Mouse (Mus musculus) midbrain, embryonic 10.5 days (tissue): ENCODE data around the gene Atp9a. TPM values are rescaled to one million over a fixed set of nuclear protein-coding genes. Genes with fewer than 3 reads are reported as not detected.
A peak's percentile ranks its signal among the peaks of the same experiment; 100 is the strongest.

Experiments
- DNase-seq: peaks from one replicate; pipeline ENCODE4 v3.0.0-alpha.2; 2017; ENCODE audit warnings: low spot score
- H3K27ac ChIP-seq: fragments of 300-500 bp; sonication (generic); replicated peaks from 2 replicates; pipeline ENCODE4 v1.5.1; 2016; ENCODE audit warnings: mild to moderate bottlenecking
- H3K27me3 ChIP-seq: fragments of 300-500 bp; sonication (generic); 2 replicates; pipeline ENCODE4 v1.6.1; 2016; ENCODE audit warnings: low read depth, mild to moderate bottlenecking; ENCODE audit not compliant: poor library complexity, severe bottlenecking
- H3K36me3 ChIP-seq: fragments of 300-500 bp; sonication (generic); 2 replicates; pipeline ENCODE4 v1.6.1; 2016; ENCODE audit warnings: mild to moderate bottlenecking, moderate library complexity
- H3K4me1 ChIP-seq: fragments of 300-500 bp; sonication (generic); 2 replicates; pipeline ENCODE4 v1.6.1; 2016
- H3K4me3 ChIP-seq: fragments of 300-500 bp; sonication (generic); 2 replicates; pipeline ENCODE4 v1.5.1; 2016; ENCODE audit warnings: mild to moderate bottlenecking, moderate library complexity
- H3K9me3 ChIP-seq: fragments of 300-500 bp; sonication (generic); replicated peaks from 2 replicates; pipeline ENCODE4 v1.6.1; 2016; ENCODE audit warnings: mild to moderate bottlenecking
- WGBS: fragments of 180-500 bp; shearing (Covaris S2); methylation state at CpG from one replicate; pipeline ENCODE4 v1.1.7; 2016; 5-methylcytosine and 5-hydroxymethylcytosine counted together
- polyA plus RNA-seq: library from polyadenylated mRNA; unstranded; fragments of >200 nt; fragmentation: Nextera tagmentation; extraction: Ambion mirVana; gene quantifications from 2 replicates; pipeline ENCODE4 v1.2.1, GENCODE M21; 2016

The Atp9a gene
- polyA plus RNA-seq, 1 experiment from 2014 or later: 15.5 TPM

DNA sequence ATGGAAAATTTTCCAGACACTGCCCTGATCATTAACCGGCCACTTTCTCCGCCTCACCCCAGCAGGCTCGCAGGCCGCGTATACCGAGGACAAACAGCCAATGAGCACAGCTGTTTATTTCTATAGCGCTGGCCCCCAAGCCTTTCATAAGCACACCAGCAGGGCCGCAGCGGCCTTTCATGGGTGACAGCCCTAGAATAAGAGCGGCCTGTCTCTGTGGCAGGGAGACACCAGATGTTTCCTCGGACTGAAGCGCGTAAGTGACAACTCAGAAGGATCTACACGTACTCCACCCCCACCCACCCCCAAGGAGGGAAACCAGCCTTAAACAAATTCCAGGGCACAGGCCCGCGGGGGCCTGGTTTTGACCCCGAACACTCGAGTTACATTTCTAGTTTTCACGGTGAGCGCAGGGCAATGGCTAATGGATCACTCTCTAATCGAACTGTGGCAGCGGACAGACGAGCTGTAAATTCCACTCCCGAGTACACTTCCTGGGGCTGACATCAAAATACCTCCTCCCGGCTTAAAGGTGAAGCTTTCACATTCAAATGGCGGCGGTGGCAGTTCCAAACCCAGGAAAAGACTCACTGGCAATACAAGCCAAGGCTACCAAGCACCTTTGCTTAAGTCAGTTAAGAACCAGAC lies 47.7 kb downstream of the Atp9a start:
- Histone ChIP-seq H3K4me1 (peaks cover 24% of the 10 kb centered on the region), H3K9me3 (peaks cover 12% of the 10 kb centered on the region; the same call in 1 of the 2 replicates), H3K36me3 (peaks cover 16% of the 10 kb centered on the region), H3K27ac (peak overlapping the region; percentile 78), H3K27me3 (no peaks in the 10 kb centered on the region), H3K4me3 (peak overlapping the region; percentile 39)
- 2% methylated on average over 27 of the region's 27 CpGs for WGBS
- peak; percentile 78 for DNase-seq

DNA sequence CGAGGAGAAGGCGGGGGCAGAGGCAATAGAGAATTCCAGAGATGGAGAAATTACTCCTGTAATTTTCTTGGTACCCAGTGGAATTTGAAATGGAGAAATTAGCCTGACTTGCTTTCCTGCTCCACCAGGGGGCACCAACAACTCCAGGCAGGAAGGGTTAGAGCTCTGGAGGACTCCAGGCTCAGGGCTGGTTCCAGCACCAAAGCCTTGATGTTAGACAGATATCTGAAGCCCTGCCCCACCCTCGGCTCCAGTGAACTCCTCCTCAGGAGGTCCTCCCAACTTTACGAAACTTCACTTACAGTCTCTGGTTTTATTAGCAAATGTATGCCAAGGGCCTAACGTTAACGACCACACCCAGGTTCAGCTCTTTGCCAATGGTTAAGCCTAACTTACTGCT lies 50.4 kb downstream of the Atp9a start:
- WGBS: 64% methylated on average over 6 of the region's 6 CpGs
- peak; percentile 75 for DNase-seq
- peaks cover 24% of the 10 kb centered on the region for H3K4me1 ChIP-seq
- H3K36me3 ChIP-seq: peaks cover 13% of the 10 kb centered on the region
- H3K27me3 ChIP-seq: no peaks in the 10 kb centered on the region
- no peak overlapping the region for H3K27ac ChIP-seq
- H3K4me3 ChIP-seq: no peak overlapping the region
- H3K9me3 ChIP-seq: peaks cover 12% of the 10 kb centered on the region; the same call in 1 of the 2 replicates

DNA sequence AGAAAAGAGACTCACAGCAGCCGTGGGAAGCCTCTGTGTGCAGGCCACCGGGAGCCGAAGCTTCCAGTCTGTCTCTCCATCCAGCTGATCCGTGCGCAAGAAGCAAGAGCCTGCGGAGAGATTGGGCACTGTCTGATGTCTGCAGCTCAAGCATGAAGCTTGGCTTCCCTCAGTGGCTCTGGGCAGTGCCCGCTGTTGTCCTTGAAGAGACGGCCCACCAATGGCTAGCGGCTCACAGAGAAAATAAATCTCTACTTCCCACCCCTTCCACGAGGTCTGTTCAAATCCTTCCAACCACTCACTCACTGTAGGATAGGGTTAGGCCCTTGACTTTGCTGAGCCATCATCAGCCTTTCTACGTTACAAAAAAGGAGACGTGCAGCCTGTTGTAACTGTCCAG lies 54.9 kb downstream of the Atp9a start:
- peaks cover 18% of the 10 kb centered on the region for H3K4me1 ChIP-seq
- H3K9me3 ChIP-seq: no peaks in the 10 kb centered on the region
- no peak overlapping the region for H3K4me3 ChIP-seq
- H3K36me3 ChIP-seq: peaks cover 7% of the 10 kb centered on the region; the same call in 1 of the 2 replicates
- 84% methylated on average over 12 of the region's 12 CpGs for WGBS
- H3K27ac ChIP-seq: 0 out of 2 replicates have a peak overlapping the region, but pooled peaks have one; percentile 49
- no peak for DNase-seq
- no peaks in the 10 kb centered on the region for H3K27me3 ChIP-seq

GRCm38 (mm10) chr2:168685909-168686308 lies 56.3 kb downstream of the Atp9a start:
- H3K9me3 ChIP-seq: peaks cover under 1% of the 10 kb centered on the region; the same call in 1 of the 2 replicates
- WGBS: 96% methylated on average over 9 of the region's 9 CpGs
- DNase-seq: no peak

GRCm38 (mm10) chr2:168684695-168685094 lies 57.5 kb downstream of the Atp9a start:
- Histone ChIP-seq H3K27me3 (no peaks in the 10 kb centered on the region), H3K4me1 (peaks cover 18% of the 10 kb centered on the region), H3K9me3 (peaks cover 5% of the 10 kb centered on the region), H3K4me3 (no peak overlapping the region), H3K36me3 (peaks cover 25% of the 10 kb centered on the region), H3K27ac (peak overlapping the region; percentile 49)
- no peak for DNase-seq
- 81% methylated on average over 3 of the region's 3 CpGs for WGBS

More at GRCm38 (mm10) chr2:168685909-168686308, 56.3 kb downstream of the Atp9a start:
- 0 out of 2 replicates have a peak overlapping the region, but pooled peaks have one; percentile 10 for H3K27ac ChIP-seq
- H3K4me3 ChIP-seq: no peak overlapping the region
- no peaks in the 10 kb centered on the region for H3K27me3 ChIP-seq
- H3K4me1 ChIP-seq: peaks cover 18% of the 10 kb centered on the region
- peaks cover 17% of the 10 kb centered on the region for H3K36me3 ChIP-seq

GRCm38 (mm10) chr2:168683520-168684150 lies 58.6 kb downstream of the Atp9a start:
- 50% methylated on average over 15 of the region's 15 CpGs for WGBS

GRCm38 (mm10) chr2:168682721-168683120 lies 59.5 kb downstream of the Atp9a start:
- Histone ChIP-seq H3K4me1 (peaks cover 37% of the 10 kb centered on the region), H3K27me3 (no peaks in the 10 kb centered on the region), H3K4me3 (no peak overlapping the region), H3K27ac (no peak overlapping the region), H3K9me3 (peaks cover 7% of the 10 kb centered on the region), H3K36me3 (peaks cover 40% of the 10 kb centered on the region)
- 85% methylated on average over 2 of the region's 2 CpGs for WGBS
- no peak for DNase-seq

More at GRCm38 (mm10) chr2:168683520-168684150, 58.6 kb downstream of the Atp9a start:
- Histone ChIP-seq H3K4me3 (no peak overlapping the region), H3K27me3 (no peaks in the 10 kb centered on the region), H3K9me3 (peaks cover 7% of the 10 kb centered on the region), H3K36me3 (peaks cover 34% of the 10 kb centered on the region), H3K4me1 (peaks cover 28% of the 10 kb centered on the region), H3K27ac (peak overlapping the region; percentile 59)
- DNase-seq: no peak

- peaks cover 46% of the 10 kb centered on the region for H3K4me1 ChIP-seq
- no peaks in the 10 kb centered on the region for H3K27me3 ChIP-seq
- H3K4me3 ChIP-seq: no peak overlapping the region
- 93% methylated on average over 9 of the region's 9 CpGs for WGBS
- H3K9me3 ChIP-seq: peaks cover 7% of the 10 kb centered on the region
- DNase-seq: no peak
- H3K27ac ChIP-seq: no peak overlapping the region
- peaks cover 38% of the 10 kb centered on the region for H3K36me3 ChIP-seq
Measured at GRCm38 (mm10) chr2:168681531-168681930, 60.7 kb downstream of the Atp9a start.

DNA sequence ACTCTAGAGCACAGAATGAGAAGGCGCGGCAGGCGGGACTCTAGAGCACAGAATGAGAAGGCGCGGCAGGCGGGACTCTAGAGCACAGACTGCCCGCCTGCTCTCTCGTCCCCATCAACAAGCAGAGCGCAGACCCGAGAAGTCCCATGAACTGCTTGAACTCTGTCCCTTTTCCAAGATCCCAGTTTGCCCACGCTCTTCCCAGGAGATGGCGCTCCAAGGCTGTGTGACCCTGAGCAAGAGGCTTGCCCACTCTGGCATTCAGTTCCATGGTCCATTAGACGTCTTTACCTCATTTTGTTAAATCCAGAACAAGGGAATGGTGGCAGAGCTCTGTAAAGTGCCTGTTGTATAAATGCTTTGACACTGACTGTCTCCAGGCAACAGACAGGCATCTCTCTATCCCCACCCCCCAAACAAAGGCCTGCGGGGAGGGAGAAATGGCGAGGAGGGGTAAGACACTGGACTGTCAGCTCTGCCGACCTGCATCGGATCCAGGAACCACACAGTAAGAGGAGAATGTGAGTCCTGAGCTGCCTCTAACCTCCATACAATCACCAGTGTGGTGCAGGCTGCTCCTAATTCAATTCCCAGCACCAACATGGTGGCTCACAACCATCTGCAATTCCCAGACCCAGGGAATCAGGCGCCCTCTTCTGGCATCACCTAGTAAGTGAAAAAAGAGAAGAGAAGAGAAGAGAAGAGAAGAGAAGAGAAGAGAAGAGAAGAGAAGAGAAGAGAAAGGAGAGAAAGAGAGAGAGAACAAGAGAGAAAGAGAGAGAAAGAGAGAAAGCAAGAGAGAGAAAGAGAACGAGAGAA lies 62.6 kb downstream of the Atp9a start:
- peak; percentile 55 for DNase-seq
- 44% methylated on average over 19 of the region's 19 CpGs for WGBS
- Histone ChIP-seq H3K27ac (peak overlapping the region; percentile 83), H3K27me3 (no peaks in the 10 kb centered on the region), H3K9me3 (peaks cover 7% of the 10 kb centered on the region), H3K4me3 (peak overlapping the region; percentile 20; the same call in 1 of the 2 replicates), H3K36me3 (peaks cover 40% of the 10 kb centered on the region), H3K4me1 (peaks cover 40% of the 10 kb centered on the region)

GRCm38 (mm10) chr2:168678662-168679294 lies 63.4 kb downstream of the Atp9a start:
- H3K36me3 ChIP-seq: peaks cover 47% of the 10 kb centered on the region
- WGBS: 75% methylated on average over 15 of the region's 15 CpGs
- peak; percentile 40 for DNase-seq
- H3K9me3 ChIP-seq: peaks cover 7% of the 10 kb centered on the region
- H3K4me3 ChIP-seq: no peak overlapping the region
- no peaks in the 10 kb centered on the region for H3K27me3 ChIP-seq
- H3K4me1 ChIP-seq: peaks cover 37% of the 10 kb centered on the region
- peak overlapping the region; percentile 83 for H3K27ac ChIP-seq

DNA sequence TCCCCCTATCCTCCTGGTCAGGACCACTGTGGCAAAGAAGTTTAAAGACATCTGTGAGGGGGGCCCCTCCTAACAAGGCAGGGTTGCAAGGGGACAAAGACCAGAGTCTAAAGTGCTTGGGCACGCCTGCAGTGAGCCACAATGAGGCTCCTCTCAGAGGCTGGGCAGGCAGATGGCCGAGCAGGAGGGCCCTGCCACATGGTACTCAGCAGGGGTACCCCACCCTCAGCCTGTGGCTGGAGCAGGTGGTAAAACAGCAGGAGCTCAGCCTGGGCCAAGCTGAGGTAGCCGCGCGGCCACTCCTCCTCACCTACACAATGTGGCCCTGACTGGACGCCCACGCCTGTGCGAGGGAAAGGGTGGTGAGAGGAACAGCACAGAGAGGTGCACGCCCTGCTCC lies 64.6 kb downstream of the Atp9a start:
- Histone ChIP-seq H3K4me3 (no peak overlapping the region), H3K27me3 (no peaks in the 10 kb centered on the region), H3K4me1 (peaks cover 30% of the 10 kb centered on the region), H3K27ac (peak overlapping the region; percentile 83), H3K36me3 (peaks cover 59% of the 10 kb centered on the region), H3K9me3 (peaks cover 7% of the 10 kb centered on the region)
- DNase-seq: peak; percentile 59
- WGBS: 57% methylated on average over 9 of the region's 9 CpGs

GRCm38 (mm10) chr2:168671724-168672123 lies 70.5 kb downstream of the Atp9a start:
- no peak overlapping the region for H3K27ac ChIP-seq
- H3K36me3 ChIP-seq: peaks cover 36% of the 10 kb centered on the region
- peaks cover under 1% of the 10 kb centered on the region; the same call in 1 of the 2 replicates for H3K4me1 ChIP-seq
- H3K4me3 ChIP-seq: no peak overlapping the region
- 93% methylated on average over 9 of the region's 9 CpGs for WGBS
- H3K27me3 ChIP-seq: no peaks in the 10 kb centered on the region
- no peaks in the 10 kb centered on the region for H3K9me3 ChIP-seq
- DNase-seq: no peak
